Mouse (Mus musculus) kidney, adult 18-20 months (tissue): ENCODE results near the gene Efemp2.
"Not testable (repeated sequence)": the region's sequence is repeated elsewhere in the genome, so short reads cannot be mapped to it uniquely, and the experiment has no call there.

Experiments used
- DNase-seq: peaks from one replicate; pipeline ENCODE4 v3.0.0; 2021

The Efemp2 gene

DNA sequence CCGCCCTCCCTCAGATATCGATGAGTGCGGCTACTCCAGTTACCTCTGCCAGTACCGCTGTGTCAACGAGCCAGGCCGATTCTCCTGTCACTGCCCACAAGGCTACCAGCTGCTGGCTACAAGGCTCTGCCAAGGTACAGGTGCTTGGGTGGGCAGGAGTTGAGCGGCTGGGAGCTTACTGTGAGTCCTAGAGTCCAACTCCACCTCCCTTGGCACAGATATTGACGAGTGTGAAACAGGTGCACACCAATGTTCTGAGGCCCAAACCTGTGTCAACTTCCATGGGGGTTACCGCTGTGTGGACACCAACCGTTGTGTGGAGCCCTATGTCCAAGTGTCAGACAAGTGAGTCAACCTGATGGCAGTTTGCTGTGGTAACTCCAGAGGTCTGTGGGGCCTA is 6.3 kb downstream of the Efemp2 start:
- DNase-seq: no peak

DNA sequence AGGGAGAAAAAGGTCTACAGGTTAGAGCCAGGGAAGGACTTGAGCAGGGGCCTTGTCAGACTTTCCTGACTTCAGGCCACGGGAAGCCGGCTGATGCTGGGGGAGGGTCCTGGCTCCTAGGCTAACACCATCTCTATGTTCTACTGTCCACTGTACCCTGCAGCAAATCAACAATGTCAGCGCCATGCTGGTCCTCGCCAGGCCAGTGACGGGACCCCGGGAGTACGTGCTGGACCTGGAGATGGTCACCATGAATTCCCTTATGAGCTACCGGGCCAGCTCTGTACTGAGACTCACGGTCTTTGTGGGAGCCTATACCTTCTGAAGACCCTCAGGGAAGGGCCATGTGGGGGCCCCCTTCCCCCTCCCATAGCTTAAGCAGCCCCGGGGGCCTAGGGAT is 7.6 kb downstream of the Efemp2 start:
- no peak for DNase-seq

GRCm38 (mm10) chr19:5483386-5484359 is 9.9 kb downstream of the Efemp2 start:
- DNase-seq: no peak

DNA sequence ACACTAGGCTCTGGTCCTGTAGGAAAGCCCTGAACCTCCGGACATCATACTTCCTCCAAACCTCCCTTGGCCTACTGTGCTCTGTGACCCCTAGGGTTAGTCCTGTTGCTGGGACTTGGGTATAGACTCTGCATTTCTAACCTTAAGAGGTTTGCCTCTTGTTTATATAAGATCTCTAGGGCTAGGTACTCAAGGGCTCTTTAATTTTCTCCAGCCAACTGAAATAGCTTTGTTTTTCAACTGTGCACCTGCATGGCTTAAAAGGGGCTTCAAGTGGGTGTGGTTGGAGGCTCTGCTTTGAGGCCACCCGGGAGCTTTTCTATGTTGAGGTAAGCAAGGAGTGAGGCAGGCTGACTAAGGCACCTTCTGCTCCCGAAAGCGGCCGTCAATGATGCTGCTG is 10.7 kb downstream of the Efemp2 start:
- no peak for DNase-seq

DNA sequence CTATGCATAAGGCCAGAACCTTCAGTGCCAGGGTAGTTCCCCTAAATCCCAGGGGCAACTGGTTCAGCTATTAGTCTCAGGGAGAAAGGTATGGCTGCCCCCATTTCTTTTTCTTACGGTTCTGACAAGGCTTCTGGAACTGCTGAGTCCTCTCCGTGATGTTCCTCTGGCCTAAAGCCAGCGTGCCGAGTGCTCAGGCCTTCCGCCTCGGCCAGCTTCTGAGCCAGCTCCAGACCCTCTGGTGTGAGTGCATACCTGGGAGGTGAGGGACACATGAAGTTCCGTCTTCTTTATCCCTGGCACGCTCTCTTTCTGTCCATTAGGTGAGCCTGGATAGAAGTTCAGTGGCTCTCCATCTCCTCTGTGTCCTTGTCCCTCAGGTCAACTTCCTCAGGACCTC is 11.6 kb downstream of the Efemp2 start:
- DNase-seq: no peak

DNA sequence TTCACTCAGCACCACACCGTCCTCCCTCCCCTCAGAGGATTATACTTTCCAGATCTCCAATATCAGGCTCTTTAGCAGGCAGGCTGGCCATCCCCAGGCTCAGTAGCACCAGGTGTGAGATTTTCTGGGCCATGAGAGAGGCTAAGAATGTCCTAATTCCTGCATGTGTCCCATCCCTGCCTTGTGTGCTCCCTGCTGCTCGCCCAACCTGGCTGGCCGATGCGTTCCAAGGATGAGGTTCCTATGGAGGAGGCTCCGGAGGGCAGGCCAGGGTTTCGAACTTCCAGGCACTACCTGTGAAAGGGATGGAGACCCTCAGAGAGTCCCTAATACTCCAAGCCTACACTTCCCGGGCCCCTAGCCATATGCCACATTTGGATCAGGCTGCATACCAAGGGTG is 12.1 kb downstream of the Efemp2 start:
- DNase-seq: no peak

DNA sequence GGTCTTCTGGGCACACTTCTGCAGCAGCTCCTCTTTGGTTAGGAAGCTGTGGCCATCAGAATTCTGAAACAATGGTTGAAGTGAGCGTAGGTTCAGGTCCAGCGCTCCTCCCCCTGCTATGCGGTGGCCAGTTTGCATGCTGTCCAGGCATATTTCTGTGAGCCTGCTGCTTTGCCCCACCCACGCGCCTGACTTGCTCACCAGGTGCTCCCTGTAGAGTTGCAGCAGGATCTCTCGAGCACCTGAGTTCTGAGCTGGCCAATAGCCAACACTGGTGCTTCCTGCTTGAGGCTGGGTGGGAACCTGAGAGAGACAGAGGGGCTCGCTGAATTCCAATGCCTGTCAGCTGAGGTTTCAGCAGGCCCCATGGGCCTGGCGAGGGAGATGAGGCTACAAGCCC is 12.5 kb downstream of the Efemp2 start:
- no peak for DNase-seq

GRCm38 (mm10) chr19:5486771-5487170 is 13.0 kb downstream of the Efemp2 start:
- no peak for DNase-seq

DNA sequence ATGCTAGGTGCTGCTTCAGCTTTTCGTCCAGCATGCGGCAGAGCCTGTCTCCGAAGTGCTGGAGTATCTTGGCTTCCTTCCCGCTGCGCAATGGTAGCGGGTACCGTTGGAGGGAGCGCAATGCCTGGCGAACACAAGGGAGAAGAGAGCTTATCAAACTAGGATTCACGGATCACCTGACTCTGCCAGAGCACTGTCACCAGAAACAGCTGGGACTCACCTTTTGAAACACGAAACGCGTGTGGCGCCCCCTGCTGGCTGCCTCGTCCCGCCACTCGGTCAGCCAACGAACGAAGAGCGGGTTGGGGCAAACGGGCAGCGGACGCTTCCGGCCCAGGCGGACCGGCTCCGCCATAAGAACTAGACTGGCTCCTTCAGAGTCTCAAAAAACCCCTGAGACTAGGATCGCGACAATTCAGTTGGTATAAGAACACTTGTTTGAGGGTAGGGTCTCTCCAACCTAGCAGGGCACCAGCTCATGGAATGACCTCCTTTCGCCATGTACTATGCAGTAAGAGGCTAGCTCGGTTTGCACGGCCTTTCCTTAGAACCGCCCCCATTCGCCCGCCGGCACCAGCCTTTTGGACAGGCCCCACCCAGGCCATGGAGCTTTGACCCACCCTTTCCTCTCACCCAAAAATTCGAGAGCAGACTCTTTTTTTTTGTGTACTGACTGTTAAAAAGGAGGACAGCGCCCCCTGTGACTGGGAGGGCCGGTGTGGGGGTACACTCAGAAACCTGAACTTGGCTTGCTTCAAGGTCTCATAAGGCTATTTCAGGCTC is 14.2 kb downstream of the Efemp2 start, which contains the start of gene Mus81:
TSS of gene Mus81 (minus strand) at position 635 of the 783 bp plus-strand sequence.
- peak; percentile 97 for DNase-seq

GRCm38 (mm10) chr19:5488878-5489571 is 15.3 kb downstream of the Efemp2 start:
- DNase-seq: peak; percentile 99

GRCm38 (mm10) chr19:5489721-5490120 is 16.0 kb downstream of the Efemp2 start:
- not testable (repeated sequence) for DNase-seq

DNA sequence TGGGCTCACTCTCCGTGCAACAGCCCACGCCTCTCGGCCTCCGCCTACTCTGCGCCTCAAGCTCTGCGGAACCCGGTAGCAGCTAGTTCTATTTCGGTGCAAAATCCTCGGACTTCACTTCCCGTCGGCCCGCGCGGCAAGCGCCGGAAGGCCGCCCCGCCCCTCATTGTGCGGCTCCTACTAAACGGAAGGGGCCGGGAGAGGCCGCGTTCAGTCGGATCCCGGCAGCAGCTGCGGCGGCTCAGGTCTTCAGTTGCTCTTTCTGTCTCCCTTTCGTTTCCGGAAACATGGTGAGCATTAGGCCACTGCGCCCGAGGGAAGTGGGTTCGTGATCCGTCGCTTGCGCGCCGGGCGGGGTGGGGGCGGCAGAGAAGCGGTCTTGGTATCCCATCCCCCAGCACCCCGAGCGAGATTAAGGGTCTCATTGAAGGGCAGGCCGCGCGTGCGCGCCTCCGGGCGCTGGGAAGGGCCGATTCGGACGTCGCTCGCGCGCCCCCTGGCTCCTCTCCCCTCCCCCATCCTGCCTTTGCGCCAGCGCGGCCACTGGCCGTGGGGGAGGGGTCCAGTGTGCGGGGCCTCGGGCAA is 16.7 kb downstream of the Efemp2 start, which contains the start of gene Cfl1:
TSS of gene Cfl1 (plus strand) at position 143 of the 585 bp plus-strand sequence.
- DNase-seq: peak; percentile 94

DNA sequence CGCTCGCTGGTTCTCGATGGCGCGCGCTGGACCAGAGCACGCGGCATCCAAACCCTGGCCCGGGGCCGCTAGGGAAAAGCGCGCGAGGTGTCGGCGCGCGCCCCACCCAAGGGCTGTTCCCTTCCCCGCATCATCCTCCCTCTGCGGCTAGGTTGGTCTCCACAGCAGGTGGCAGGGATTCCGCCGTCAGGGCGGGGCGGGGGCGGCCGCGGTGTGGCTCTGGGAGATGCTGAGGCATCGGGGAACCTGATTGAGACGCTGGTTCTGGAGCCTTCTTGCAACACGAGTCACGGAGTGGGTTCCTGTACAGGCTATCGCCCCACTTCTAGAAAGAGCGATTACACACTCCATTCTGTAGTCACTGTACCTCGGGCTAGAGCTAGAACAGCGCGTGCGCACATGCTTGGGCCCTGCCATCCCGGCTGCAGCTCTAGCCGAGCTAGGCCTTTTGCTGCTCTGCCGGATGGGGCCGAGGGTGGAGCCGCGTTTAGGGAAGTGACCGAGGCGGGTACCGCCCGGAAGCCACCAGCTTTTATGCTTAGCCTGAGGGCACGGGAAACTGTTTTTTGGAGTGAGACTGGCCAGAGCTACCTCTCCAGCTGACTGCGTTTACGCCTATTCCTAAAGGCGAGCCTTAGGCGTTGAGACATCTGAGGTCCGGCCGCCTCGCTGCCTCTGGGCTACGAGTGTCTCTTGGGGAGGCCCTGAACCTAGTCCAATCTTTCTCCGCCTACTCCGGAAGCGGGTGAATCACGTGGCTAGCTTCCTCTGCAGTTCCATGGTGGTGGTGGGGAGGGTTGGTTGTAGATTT is 17.3 kb downstream of the Efemp2 start:
- DNase-seq: peak; percentile 91

- DNase-seq: no peak
These were observed 18.9 kb downstream of the Efemp2 start for GRCm38 (mm10) chr19:5492641-5493040.

GRCm38 (mm10) chr19:5493301-5493721 is 19.6 kb downstream of the Efemp2 start:
- not testable (repeated sequence) for DNase-seq

- no peak for DNase-seq
These were observed 20.6 kb downstream of the Efemp2 start for GRCm38 (mm10) chr19:5494314-5494713.

- no peak for DNase-seq
These were observed 21.7 kb downstream of the Efemp2 start for GRCm38 (mm10) chr19:5495353-5496051.

DNA sequence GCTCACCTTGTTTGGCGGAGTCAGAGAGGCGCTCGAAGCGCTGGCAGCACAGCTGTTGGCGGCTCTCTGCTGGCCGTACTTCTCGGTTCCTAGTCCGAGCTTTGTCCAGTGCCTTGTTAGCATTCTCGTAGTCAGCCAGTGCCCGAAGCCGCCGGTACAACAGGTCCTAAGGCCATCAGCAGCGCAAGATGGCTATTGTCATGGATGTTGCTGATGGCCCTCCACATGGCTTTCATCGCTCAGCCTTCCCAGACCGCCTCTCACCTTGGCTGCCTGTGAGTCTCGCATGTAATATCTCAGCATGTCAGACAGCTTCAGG is 22.3 kb downstream of the Efemp2 start:
- no peak for DNase-seq

DNA sequence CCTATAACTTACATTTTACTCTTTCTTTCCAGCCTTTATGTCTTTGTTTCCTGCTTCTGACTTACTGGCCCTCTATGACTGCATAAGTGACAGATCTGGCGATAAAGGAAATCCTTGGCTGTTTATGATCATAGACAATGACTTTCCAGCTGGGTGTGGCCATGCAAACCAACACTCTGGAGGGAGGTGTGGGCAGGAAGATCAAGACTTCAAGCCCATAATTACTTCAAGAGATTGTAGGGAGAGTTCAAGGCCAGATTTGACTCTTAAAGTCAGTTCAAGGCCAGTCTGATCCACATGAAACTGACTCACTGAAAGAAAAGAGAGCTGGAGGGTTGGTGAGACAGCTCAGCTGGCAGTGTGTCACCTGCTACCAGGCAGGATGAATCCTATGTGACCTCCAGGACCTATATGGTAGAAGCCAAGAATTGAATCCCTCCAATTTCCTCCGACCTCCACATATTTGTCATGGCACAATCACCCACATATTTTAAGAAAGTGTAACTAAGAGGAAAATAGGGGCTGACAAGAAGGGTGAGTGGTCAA is 26.6 kb downstream of the Efemp2 start:
- no peak for DNase-seq

DNA sequence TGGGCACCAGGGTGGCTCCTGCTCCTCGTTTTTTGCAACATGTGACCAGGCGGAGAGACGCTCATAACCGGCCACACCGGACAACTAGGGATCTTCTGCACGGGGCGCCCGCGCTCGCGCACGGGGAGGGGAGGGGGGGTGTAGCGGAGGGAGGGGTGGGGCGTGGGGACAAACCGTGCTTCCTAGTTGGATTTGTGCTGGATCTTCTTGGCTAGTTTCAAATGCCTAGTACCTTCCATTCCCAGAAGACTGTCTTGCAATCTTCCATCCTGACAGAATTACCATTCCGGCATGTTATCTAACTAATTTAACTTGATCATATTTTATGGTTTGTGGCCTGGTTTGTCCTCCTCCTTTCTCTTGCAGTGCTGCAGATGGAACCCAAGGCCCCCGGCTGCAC is 29.9 kb downstream of the Efemp2 start, which contains the start of gene 1700020D05Rik:
TSS of gene 1700020D05Rik (minus strand) at position 101 of the 400 bp plus-strand sequence.
- DNase-seq: no peak
